Mouse (Mus musculus) frontal cortex, postnatal 36 days (tissue): ENCODE results near the gene Rragd.
"Not testable (repeated sequence)": the region's sequence is repeated elsewhere in the genome, so short reads cannot be mapped to it uniquely, and the experiment has no call there.

ENCODE experiments used
- DNase-seq, 2 experiments: peaks; one replicate each; pipeline ENCODE4 v3.0.0; 2022; ENCODE audit warnings: low spot score in 2 of 2

Gene Rragd

GRCm38 (mm10) chr4:32982716-32983175, at the start of gene Rragd:
Gene Rragd, plus strand, starts transcription at chr4:32983037.
- DNase-seq: peak; percentile 46 to 55

- no peak for DNase-seq
These were observed 46.0 kb upstream of the Rragd start for GRCm38 (mm10) chr4:32936762-32937341.

GRCm38 (mm10) chr4:32939521-32939920, 43.3 kb upstream of the Rragd start:
- peak; percentile 14 to 28 for DNase-seq

- no peak for DNase-seq
These were observed 42.9 kb upstream of the Rragd start for GRCm38 (mm10) chr4:32939964-32940363.

- DNase-seq: no peak
These were observed 41.9 kb upstream of the Rragd start for GRCm38 (mm10) chr4:32940984-32941383.

GRCm38 (mm10) chr4:32947631-32948030, 35.2 kb upstream of the Rragd start:
- no peak for DNase-seq

- DNase-seq: no peak
These were observed 34.1 kb upstream of the Rragd start for GRCm38 (mm10) chr4:32948696-32949095.

- DNase-seq: peak; percentile 82 to 83
These were observed 32.3 kb upstream of the Rragd start, which contains the start of gene Ankrd6 for GRCm38 (mm10) chr4:32950356-32951034. Gene Ankrd6, minus strand, starts transcription at chr4:32950841.

- DNase-seq: no peak
These were observed 31.5 kb upstream of the Rragd start for GRCm38 (mm10) chr4:32951035-32951940.

- no peak for DNase-seq
These were observed 30.2 kb upstream of the Rragd start for GRCm38 (mm10) chr4:32952681-32953080.

GRCm38 (mm10) chr4:32956423-32956822, 26.4 kb upstream of the Rragd start:
- DNase-seq: no peak

- DNase-seq: no peak
These were observed 21.4 kb upstream of the Rragd start for GRCm38 (mm10) chr4:32961394-32961793.

GRCm38 (mm10) chr4:32964619-32965018, 18.2 kb upstream of the Rragd start:
- DNase-seq: not testable (repeated sequence)

- DNase-seq: no peak
These were observed 5.5 kb upstream of the Rragd start for GRCm38 (mm10) chr4:32977331-32977730.

GRCm38 (mm10) chr4:32980061-32980460, 2.8 kb upstream of the Rragd start:
- DNase-seq: no peak

- no peak for DNase-seq
These were observed 1.2 kb upstream of the Rragd start for GRCm38 (mm10) chr4:32981617-32982016.

- peak; percentile 5 to 8 for DNase-seq
These were observed 659 bp upstream of the Rragd start for GRCm38 (mm10) chr4:32982041-32982715.

GRCm38 (mm10) chr4:32983176-32984155, 629 bp downstream of the Rragd start:
- DNase-seq: peak; percentile 55

- peak in 1 of 2 experiments; percentile 3 for DNase-seq
These were observed 1.4 kb downstream of the Rragd start for GRCm38 (mm10) chr4:32984242-32984641.
